Mouse (Mus musculus): ENCODE data around the gene Rpusd1.

GRCm38 (mm10) chr17:25760148-25760547 lies 32.7 kb downstream of the Rpusd1 start:
- TF ChIP-seq CTCF (IDR thresholded peaks at IDR 0.05; ENCODE audit: borderline replicate concordance, extremely low read depth, insufficient read depth, insufficient read length), result no peak
- no peak for TF ChIP-seq POLR2A (IDR thresholded peaks at IDR 0.05; ENCODE audit: borderline replicate concordance, extremely low read depth, insufficient read depth, insufficient read length, poor library complexity, severe bottlenecking)

Measured in brain, embryonic 14.5 days (tissue).